Mouse (Mus musculus): Measurements from ENCODE around the gene Naa16. TPM values are rescaled to one million over a fixed set of nuclear protein-coding genes. Genes with fewer than 3 reads are reported as not detected.
A peak's percentile ranks its signal among the peaks of the same experiment; 100 is the strongest.

Gene Naa16
- polyA plus RNA-seq, 1 experiment from 2014 or later, result 30.2 TPM

- WGBS, result 53% methylated on average over 2 of the region's 2 CpGs
- H3K9ac ChIP-seq (ENCODE audit: low read depth, low read length), result no peak overlapping the region
- H3K4me1 ChIP-seq (ENCODE audit: control insufficient read depth, insufficient read depth, low read length), result peaks cover 10% of the 10 kb centered on the region
- DNase-seq (ENCODE audit: low spot score) (no peak), ATAC-seq (ENCODE audit: low read depth) (no peak)
- no peak overlapping the region for H3K4me2 ChIP-seq (ENCODE audit: low read depth, low read length)
- no peaks in the 10 kb centered on the region for H3K27me3 ChIP-seq (replicated peaks; ENCODE audit: control insufficient read depth, insufficient read depth, low read length)
- H3K27ac ChIP-seq (replicated peaks; ENCODE audit: low read depth, low read length), result 0 out of 2 replicates have a peak overlapping the region, but pooled peaks have one; percentile 2
- no peak overlapping the region for H3K4me3 ChIP-seq (ENCODE audit: low read depth, low read length)
- H3K36me3 ChIP-seq (ENCODE audit: control insufficient read depth, insufficient read depth, low read length), result no peaks in the 10 kb centered on the region
- H3K9me3 ChIP-seq (ENCODE audit: control insufficient read depth, low read length), result no peaks in the 10 kb centered on the region
Measured at GRCm38 (mm10) chr14:79317602-79318001, 73.0 kb downstream of the Naa16 start.

GRCm38 (mm10) chr14:79315877-79316276, 74.7 kb downstream of the Naa16 start:
- H3K4me1 ChIP-seq (ENCODE audit: control insufficient read depth, insufficient read depth, low read length), result peaks cover 15% of the 10 kb centered on the region
- DNase-seq (ENCODE audit: low spot score) (no peak), ATAC-seq (ENCODE audit: low read depth) (no peak)
- no peaks in the 10 kb centered on the region for H3K36me3 ChIP-seq (ENCODE audit: control insufficient read depth, insufficient read depth, low read length)
- no peak overlapping the region for H3K4me2 ChIP-seq (ENCODE audit: low read depth, low read length)
- 35% methylated on average over 7 of the region's 7 CpGs for WGBS
- no peaks in the 10 kb centered on the region for H3K27me3 ChIP-seq (replicated peaks; ENCODE audit: control insufficient read depth, insufficient read depth, low read length)
- no peaks in the 10 kb centered on the region for H3K9me3 ChIP-seq (ENCODE audit: control insufficient read depth, low read length)
- no peak overlapping the region for H3K4me3 ChIP-seq (ENCODE audit: low read depth, low read length)
- no peak overlapping the region for H3K27ac ChIP-seq (replicated peaks; ENCODE audit: low read depth, low read length)
- no peak overlapping the region for H3K9ac ChIP-seq (ENCODE audit: low read depth, low read length)

GRCm38 (mm10) chr14:79314245-79315010, 76.2 kb downstream of the Naa16 start:
- no peak for ATAC-seq (ENCODE audit: low read depth)
- DNase-seq (ENCODE audit: low spot score), result no peak

GRCm38 (mm10) chr14:79313439-79314175, 77.0 kb downstream of the Naa16 start:
- peak overlapping the region; percentile 76 for H3K27ac ChIP-seq (replicated peaks; ENCODE audit: low read depth, low read length)
- H3K9me3 ChIP-seq (ENCODE audit: control insufficient read depth, low read length), result no peaks in the 10 kb centered on the region
- ATAC-seq (ENCODE audit: low read depth) (no peak), DNase-seq (ENCODE audit: low spot score) (peak; percentile 58)
- H3K4me2 ChIP-seq (ENCODE audit: low read depth, low read length), result no peak overlapping the region
- no peaks in the 10 kb centered on the region for H3K27me3 ChIP-seq (replicated peaks; ENCODE audit: control insufficient read depth, insufficient read depth, low read length)
- 53% methylated on average over 8 of the region's 8 CpGs for WGBS
- H3K36me3 ChIP-seq (ENCODE audit: control insufficient read depth, insufficient read depth, low read length), result no peaks in the 10 kb centered on the region
- H3K4me1 ChIP-seq (ENCODE audit: control insufficient read depth, insufficient read depth, low read length), result peaks cover 15% of the 10 kb centered on the region
- H3K9ac ChIP-seq (ENCODE audit: low read depth, low read length), result no peak overlapping the region
- H3K4me3 ChIP-seq (ENCODE audit: low read depth, low read length), result no peak overlapping the region

More at GRCm38 (mm10) chr14:79314245-79315010, 76.2 kb downstream of the Naa16 start:
- Histone ChIP-seq H3K4me3 (ENCODE audit: low read depth, low read length) (no peak overlapping the region), H3K27me3 (replicated peaks; ENCODE audit: control insufficient read depth, insufficient read depth, low read length) (no peaks in the 10 kb centered on the region), H3K4me1 (ENCODE audit: control insufficient read depth, insufficient read depth, low read length) (peaks cover 15% of the 10 kb centered on the region), H3K9ac (ENCODE audit: low read depth, low read length) (no peak overlapping the region), H3K9me3 (ENCODE audit: control insufficient read depth, low read length) (no peaks in the 10 kb centered on the region), H3K27ac (replicated peaks; ENCODE audit: low read depth, low read length) (peak overlapping the region; percentile 76), H3K36me3 (ENCODE audit: control insufficient read depth, insufficient read depth, low read length) (no peaks in the 10 kb centered on the region), H3K4me2 (ENCODE audit: low read depth, low read length) (no peak overlapping the region)
- WGBS, result 71% methylated on average over 12 of the region's 12 CpGs

GRCm38 (mm10) chr14:79312719-79313118, 77.9 kb downstream of the Naa16 start:
- Histone ChIP-seq H3K9me3 (ENCODE audit: control insufficient read depth, low read length) (no peaks in the 10 kb centered on the region), H3K27me3 (replicated peaks; ENCODE audit: control insufficient read depth, insufficient read depth, low read length) (no peaks in the 10 kb centered on the region), H3K27ac (replicated peaks; ENCODE audit: low read depth, low read length) (no peak overlapping the region), H3K9ac (ENCODE audit: low read depth, low read length) (no peak overlapping the region), H3K4me3 (ENCODE audit: low read depth, low read length) (no peak overlapping the region), H3K36me3 (ENCODE audit: control insufficient read depth, insufficient read depth, low read length) (no peaks in the 10 kb centered on the region), H3K4me1 (ENCODE audit: control insufficient read depth, insufficient read depth, low read length) (peaks cover 15% of the 10 kb centered on the region), H3K4me2 (ENCODE audit: low read depth, low read length) (no peak overlapping the region)
- 64% methylated on average over 4 of the region's 4 CpGs for WGBS
- ATAC-seq (ENCODE audit: low read depth) (no peak), DNase-seq (ENCODE audit: low spot score) (no peak)

GRCm38 (mm10) chr14:79311918-79312454, 78.6 kb downstream of the Naa16 start:
- no peak overlapping the region for H3K4me3 ChIP-seq (ENCODE audit: low read depth, low read length)
- H3K27me3 ChIP-seq (replicated peaks; ENCODE audit: control insufficient read depth, insufficient read depth, low read length), result no peaks in the 10 kb centered on the region
- H3K36me3 ChIP-seq (ENCODE audit: control insufficient read depth, insufficient read depth, low read length), result no peaks in the 10 kb centered on the region
- H3K4me1 ChIP-seq (ENCODE audit: control insufficient read depth, insufficient read depth, low read length), result peaks cover 15% of the 10 kb centered on the region
- H3K9ac ChIP-seq (ENCODE audit: low read depth, low read length), result no peak overlapping the region
- no peak overlapping the region for H3K4me2 ChIP-seq (ENCODE audit: low read depth, low read length)
- ATAC-seq (ENCODE audit: low read depth) (peak; percentile 41; the same call in 1 of the 2 replicates), DNase-seq (ENCODE audit: low spot score) (peak; percentile 56)
- no peaks in the 10 kb centered on the region for H3K9me3 ChIP-seq (ENCODE audit: control insufficient read depth, low read length)
- WGBS, result 32% methylated on average over 4 of the region's 4 CpGs
- no peak overlapping the region for H3K27ac ChIP-seq (replicated peaks; ENCODE audit: low read depth, low read length)

GRCm38 (mm10) chr14:79309115-79309514, 81.5 kb downstream of the Naa16 start:
- no peaks in the 10 kb centered on the region for H3K27me3 ChIP-seq (replicated peaks; ENCODE audit: control insufficient read depth, insufficient read depth, low read length)

GRCm38 (mm10) chr14:79308364-79308763, 82.2 kb downstream of the Naa16 start:
- 33% methylated on average over 4 of the region's 4 CpGs for WGBS
- H3K4me3 ChIP-seq (ENCODE audit: low read depth, low read length), result no peak overlapping the region
- DNase-seq (ENCODE audit: low spot score) (no peak), ATAC-seq (ENCODE audit: low read depth) (no peak)
- no peaks in the 10 kb centered on the region for H3K9me3 ChIP-seq (ENCODE audit: control insufficient read depth, low read length)
- no peak overlapping the region for H3K4me2 ChIP-seq (ENCODE audit: low read depth, low read length)
- no peak overlapping the region for H3K9ac ChIP-seq (ENCODE audit: low read depth, low read length)
- no peak overlapping the region for H3K27ac ChIP-seq (replicated peaks; ENCODE audit: low read depth, low read length)
- H3K36me3 ChIP-seq (ENCODE audit: control insufficient read depth, insufficient read depth, low read length), result no peaks in the 10 kb centered on the region
- H3K27me3 ChIP-seq (replicated peaks; ENCODE audit: control insufficient read depth, insufficient read depth, low read length), result no peaks in the 10 kb centered on the region
- H3K4me1 ChIP-seq (ENCODE audit: control insufficient read depth, insufficient read depth, low read length), result peaks cover 7% of the 10 kb centered on the region

More at GRCm38 (mm10) chr14:79309115-79309514, 81.5 kb downstream of the Naa16 start:
- no peaks in the 10 kb centered on the region for H3K9me3 ChIP-seq (ENCODE audit: control insufficient read depth, low read length)
- DNase-seq (ENCODE audit: low spot score) (no peak), ATAC-seq (ENCODE audit: low read depth) (no peak)
- no peak overlapping the region for H3K27ac ChIP-seq (replicated peaks; ENCODE audit: low read depth, low read length)
- H3K4me3 ChIP-seq (ENCODE audit: low read depth, low read length), result no peak overlapping the region
- H3K9ac ChIP-seq (ENCODE audit: low read depth, low read length), result no peak overlapping the region
- 56% methylated on average over 4 of the region's 4 CpGs for WGBS
- H3K36me3 ChIP-seq (ENCODE audit: control insufficient read depth, insufficient read depth, low read length), result no peaks in the 10 kb centered on the region
- peaks cover 13% of the 10 kb centered on the region for H3K4me1 ChIP-seq (ENCODE audit: control insufficient read depth, insufficient read depth, low read length)
- H3K4me2 ChIP-seq (ENCODE audit: low read depth, low read length), result no peak overlapping the region

Data from embryonic facial prominence, embryonic 14.5 days (tissue).